Mouse (Mus musculus) stomach, embryonic 15.5 days (tissue): ENCODE measurements around the gene Hif1an. TPM values are rescaled to one million over a fixed set of nuclear protein-coding genes. Genes with fewer than 3 reads are reported as not detected.

Experiments used
- polyA plus RNA-seq: library from polyadenylated mRNA; unstranded; fragments of >200 nt; fragmentation: Nextera tagmentation; extraction: Ambion mirVana; gene quantifications from 2 replicates; pipeline ENCODE4 v1.2.1, GENCODE M21; 2015

The Hif1an gene
- polyA plus RNA-seq, 1 experiment from 2014 or later = 27.0 TPM

Other genes starting within 250 kb of the Hif1an start
- 0.12 and 0.15 TPM in 2 replicates for gene Scd4, start 229.8 kb upstream of the Hif1an start, polyA plus RNA-seq
- gene Scd1, start 155.0 kb upstream of the Hif1an start, polyA plus RNA-seq = 3.9 and 5.3 TPM in 2 replicates
- 0.12 and 0.15 TPM in 2 replicates for gene Wnt8b, start 69.4 kb upstream of the Hif1an start, polyA plus RNA-seq
- gene Sec31b, start 17.0 kb upstream of the Hif1an start, polyA plus RNA-seq = 0.63 and 0.66 TPM in 2 replicates
- gene Gm20538, start 10.0 kb upstream of the Hif1an start, polyA plus RNA-seq = 1.0 TPM in 1 of 2 replicates, not detected in the other
- 542 and 594 TPM in 2 replicates for gene Ndufb8, start 7.4 kb upstream of the Hif1an start, polyA plus RNA-seq
- 0.08 TPM in 1 of 2 replicates, not detected in the other for gene Pax2, start 193.2 kb downstream of the Hif1an start, polyA plus RNA-seq